Mouse (Mus musculus) central nervous system, embryonic 14 days (tissue): ENCODE measurements around the gene Slc25a13. TPM values are rescaled to one million over a fixed set of nuclear protein-coding genes. Genes with fewer than 3 reads are reported as not detected.

Experiments
- polyA plus RNA-seq: library from polyadenylated mRNA; depleted of rRNA; stranded (reverse); fragments of >200 nt; gene quantifications from 2 replicates; pipeline ENCODE4 v1.2.3, GENCODE M21; 2012; rRNA removed

Slc25a13 gene
- polyA plus RNA-seq: 5.2 and 5.8 TPM in 2 replicates

GRCm38 (mm10) chr6:6216507-6217285 lies at the start of gene Slc25a13:
Slc25a13 (minus strand) TSS chr6:6217173.

